Comparison of ENCODE assay signal across 10 mouse cellular contexts in genomic region chr17:48407154-48407553, GRCm38 (mm10). TPM values are rescaled to one million over a fixed set of nuclear protein-coding genes. Genes with fewer than 3 reads are reported as not detected.
A peak's percentile ranks its signal among the peaks of the same experiment; 100 is the strongest.
DNase-seq lines count a peak whose midpoint lies in the region; ATAC-seq and TF ChIP-seq lines count a peak whose summit lies in the region.
"Had no signal": no experiment of that assay in that cellular context is flagged by ENCODE, and none has a peak within 500 bp of the region (broad histone marks: within the 10 kb centered on the region; RNA-seq: fewer than 3 reads in every experiment).

No protein-coding gene starts in this region.

- H3K4me1 ChIP-seq in heart, postnatal 0 days (ENCODE audit: control insufficient read depth, insufficient read depth) = peaks cover 31% of the 10 kb centered on the region
- H3K4me1 ChIP-seq in E14TG2a.4 (replicated peaks; ENCODE audit: low read depth, low read length) = peaks cover 51% of the 10 kb centered on the region
- peaks cover 20% of the 10 kb centered on the region for H3K4me1 ChIP-seq in limb, embryonic 12.5 days (replicated peaks)

- intact Hi-C loops in heart, postnatal 10 days (cut with DNase I) = no loop called here

- DNase-seq in heart, postnatal 0 days (ENCODE audit: low spot score) = no peak
- DNase-seq in heart, postnatal 10 days = no peak
- peak; percentile 55 to 74 for DNase-seq in cerebellum, postnatal 10 days
- DNase-seq in yolk sac, embryonic 10.5 days (ENCODE audit: low spot score) = no peak
- DNase-seq in gastrocnemius, postnatal 4 days (ENCODE audit: low spot score in 2 of 2) = no peak
- DNase-seq in thymus, postnatal 0 days (ENCODE audit: low spot score) = no peak

- H3K9me3 ChIP-seq in heart, postnatal 0 days (replicated peaks; ENCODE audit: control insufficient read depth, low read length) = no peaks in the 10 kb centered on the region
- H3K9me3 ChIP-seq in E14TG2a.4 (ENCODE audit: low read length) = no peaks in the 10 kb centered on the region
- H3K9me3 ChIP-seq in limb, embryonic 12.5 days = no peaks in the 10 kb centered on the region

- no peak overlapping the region for H3K9ac ChIP-seq in heart, postnatal 0 days (replicated peaks; ENCODE audit: low read depth, low read length)
- H3K9ac ChIP-seq in limb, embryonic 12.5 days (replicated peaks) = no peak overlapping the region

- 61% methylated on average over 4 of the region's 4 CpGs for WGBS in heart, postnatal 0 days
- WGBS in limb, embryonic 12.5 days = 82% methylated on average over 4 of the region's 4 CpGs

- H3K4me3 ChIP-seq in heart, postnatal 0 days (ENCODE audit: low read depth, low read length) = no peak overlapping the region
- peak overlapping the region; percentile 99 for H3K4me3 ChIP-seq in E14TG2a.4 (replicated peaks; ENCODE audit: low read length)
- H3K4me3 ChIP-seq in limb, embryonic 12.5 days (replicated peaks) = no peak overlapping the region

- no peaks in the 10 kb centered on the region for H3K36me3 ChIP-seq in heart, postnatal 0 days (replicated peaks; ENCODE audit: control insufficient read depth, insufficient read depth, low read length)
- H3K36me3 ChIP-seq in E14TG2a.4 (ENCODE audit: insufficient read depth, low read length) = peaks cover 45% of the 10 kb centered on the region
- peaks cover 13% of the 10 kb centered on the region for H3K36me3 ChIP-seq in limb, embryonic 12.5 days

- no peak for ATAC-seq in heart, postnatal 0 days (ENCODE audit: insufficient read depth, low read depth)
- ATAC-seq in limb, embryonic 12.5 days (ENCODE audit: insufficient number of reproducible peaks, insufficient read depth, low FRiP score, low TSS enrichment, low read depth) = no peak

- no peak for TF ChIP-seq CTCF in heart, postnatal 0 days (IDR thresholded peaks at IDR 0.05; ENCODE audit: low read depth)
- no peak for TF ChIP-seq CTCF in E14TG2a.4 (conservative IDR thresholded peaks at IDR 0.05; ENCODE audit: low read length)

- H3K27me3 ChIP-seq in heart, postnatal 0 days (ENCODE audit: control insufficient read depth, insufficient read depth, low read length) = no peaks in the 10 kb centered on the region
- H3K27me3 ChIP-seq in E14TG2a.4 (ENCODE audit: insufficient read depth, low read length) = no peaks in the 10 kb centered on the region
- no peaks in the 10 kb centered on the region for H3K27me3 ChIP-seq in limb, embryonic 12.5 days

- 0 out of 2 replicates have a peak overlapping the region, but pooled peaks have one; percentile 39 for H3K27ac ChIP-seq in heart, postnatal 0 days (ENCODE audit: low read depth)
- H3K27ac ChIP-seq in limb, embryonic 12.5 days = no peak overlapping the region

- 0 out of 2 replicates have a peak overlapping the region, but pooled peaks have one; percentile 78 for H3K4me2 ChIP-seq in heart, postnatal 0 days (ENCODE audit: low read depth, low read length)
- H3K4me2 ChIP-seq in limb, embryonic 12.5 days = peak overlapping the region; percentile 76

- TF ChIP-seq EP300 in heart, postnatal 0 days (IDR thresholded peaks at IDR 0.05; ENCODE audit: low read depth) = no peak

RNA-seq across cellular contexts. Expression of gene Nfya, which starts 2.6 kb away (rescaled TPM):
- 19.0 and 27.4 TPM in 2 replicates for total RNA-seq in heart, postnatal 0 days (2014; rRNA removed; ENCODE audit: low replicate concordance)
- polyA plus RNA-seq in heart, postnatal 0 days (2015; fragmentation: Nextera tagmentation; extraction: Ambion mirVana) = 4.7 and 5.5 TPM in 2 replicates
- total RNA-seq in heart, postnatal 10 days (2021) = 10 to 100 TPM; 22.0 to 29.9 TPM
- polyA plus RNA-seq in limb, embryonic 12.5 days (2016; fragmentation: Nextera tagmentation; extraction: Ambion mirVana) = 19.7 and 21.3 TPM in 2 replicates
- total RNA-seq in gastrocnemius, postnatal 4 days (2021) = 10 to 100 TPM; 26.9 to 29.3 TPM
- polyA plus RNA-seq in thymus, postnatal 0 days (2015; fragmentation: Nextera tagmentation; extraction: Ambion mirVana) = 13.3 and 15.2 TPM in 2 replicates

RNA-seq across cellular contexts. Expression of gene Oard1, which starts 2.7 kb away (rescaled TPM):
- total RNA-seq in heart, postnatal 0 days (2014; rRNA removed; ENCODE audit: low replicate concordance) = 7.1 and 12.9 TPM in 2 replicates
- 30.3 and 31.4 TPM in 2 replicates for polyA plus RNA-seq in heart, postnatal 0 days (2015; fragmentation: Nextera tagmentation; extraction: Ambion mirVana)
- total RNA-seq in heart, postnatal 10 days (2021) = 10 to 100 TPM; 11.5 to 16.4 TPM
- polyA plus RNA-seq in limb, embryonic 12.5 days (2016; fragmentation: Nextera tagmentation; extraction: Ambion mirVana) = 59.5 and 61.4 TPM in 2 replicates
- total RNA-seq in gastrocnemius, postnatal 4 days (2021) = 10 to 100 TPM; 11.7 to 13.4 TPM
- 71.0 and 73.3 TPM in 2 replicates for polyA plus RNA-seq in thymus, postnatal 0 days (2015; fragmentation: Nextera tagmentation; extraction: Ambion mirVana)

RNA-seq across cellular contexts. Expression of gene Apobec2, which starts 25.6 kb away (rescaled TPM):
- total RNA-seq in heart, postnatal 0 days (2014; rRNA removed; ENCODE audit: low replicate concordance) = 319 and 325 TPM in 2 replicates
- polyA plus RNA-seq in heart, postnatal 0 days (2015; fragmentation: Nextera tagmentation; extraction: Ambion mirVana) = 265 and 267 TPM in 2 replicates
- 100 to 1,000 TPM; 227 to 228 TPM for total RNA-seq in heart, postnatal 10 days (2021)
- 8.1 and 8.2 TPM in 2 replicates for polyA plus RNA-seq in limb, embryonic 12.5 days (2016; fragmentation: Nextera tagmentation; extraction: Ambion mirVana)
- 100 to 1,000 TPM; 585 to 600 TPM for total RNA-seq in gastrocnemius, postnatal 4 days (2021)
- 0.86 and 1.6 TPM in 2 replicates for polyA plus RNA-seq in thymus, postnatal 0 days (2015; fragmentation: Nextera tagmentation; extraction: Ambion mirVana)
- total RNA-seq: monocyte, adult 5-6 weeks had no signal

RNA-seq across cellular contexts. Expression of gene Tspo2, which starts 44.2 kb away (rescaled TPM):
- total RNA-seq in heart, postnatal 0 days (2014; rRNA removed; ENCODE audit: low replicate concordance) = not detected in 2 replicates
- polyA plus RNA-seq in heart, postnatal 0 days (2015; fragmentation: Nextera tagmentation; extraction: Ambion mirVana) = 0.63 and 0.75 TPM in 2 replicates
- total RNA-seq in heart, postnatal 10 days (2021) = 1 to 10 TPM in 1 of 2 experiments, not detected in 1; 1.0 TPM
- polyA plus RNA-seq in limb, embryonic 12.5 days (2016; fragmentation: Nextera tagmentation; extraction: Ambion mirVana) = 2.1 and 3.0 TPM in 2 replicates
- under 1 TPM in 1 of 2 experiments, not detected in 1; 0.20 TPM for total RNA-seq in gastrocnemius, postnatal 4 days (2021)
- polyA plus RNA-seq in thymus, postnatal 0 days (2015; fragmentation: Nextera tagmentation; extraction: Ambion mirVana) = 0.17 TPM in 1 of 2 replicates, not detected in the other

RNA-seq across cellular contexts. Expression of gene Treml1, which starts 47.4 kb away (rescaled TPM):
- 2.9 TPM in 1 of 2 replicates, not detected in the other for total RNA-seq in heart, postnatal 0 days (2014; rRNA removed; ENCODE audit: low replicate concordance)
- polyA plus RNA-seq in heart, postnatal 0 days (2015; fragmentation: Nextera tagmentation; extraction: Ambion mirVana) = 0.44 and 0.57 TPM in 2 replicates
- total RNA-seq in heart, postnatal 10 days (2021) = under 1 TPM in 1 of 2 experiments, not detected in 1; 0.31 TPM
- 2.0 and 2.3 TPM in 2 replicates for polyA plus RNA-seq in limb, embryonic 12.5 days (2016; fragmentation: Nextera tagmentation; extraction: Ambion mirVana)
- under 1 TPM in 1 of 2 experiments, not detected in 1; 0.52 TPM for total RNA-seq in gastrocnemius, postnatal 4 days (2021)
- polyA plus RNA-seq in thymus, postnatal 0 days (2015; fragmentation: Nextera tagmentation; extraction: Ambion mirVana) = 0.10 TPM in 2 replicates
- total RNA-seq: monocyte, adult 5-6 weeks had no signal
- polyA plus RNA-seq: large intestine, adult 2 months had no signal

Comparison
In these comparisons a context has a peak if more than half of its experiments do, and no peak if none do; other contexts are left out.
1. DNase-seq: peak in cerebellum, postnatal 10 days (2 of 2); none in heart, postnatal 0 days (single experiment), heart, postnatal 10 days (0 of 2), yolk sac, embryonic 10.5 days (single experiment), gastrocnemius, postnatal 4 days (0 of 2) and thymus, postnatal 0 days (single experiment).